Mouse (Mus musculus): Measurements from ENCODE around the gene Cdkn1b. TPM values are rescaled to one million over a fixed set of nuclear protein-coding genes. Genes with fewer than 3 reads are reported as not detected.

Cdkn1b gene
- polyA plus RNA-seq, 1 experiment from 2014 or later = 21.7 TPM

GRCm38 (mm10) chr6:134926338-134926705, 6.1 kb downstream of the Cdkn1b start:
- Histone ChIP-seq H3K27me3 (ENCODE audit: control insufficient read depth, insufficient read depth, low read depth, low read length) (no peaks in the 10 kb centered on the region), H3K4me3 (ENCODE audit: low read length) (peak overlapping the region; percentile 59), H3K36me3 (ENCODE audit: control insufficient read depth, insufficient read depth, low read length) (0 out of 2 replicates have a peak, but pooled peaks cover 6% of the 10 kb centered on the region), H3K27ac (ENCODE audit: low read length) (peak overlapping the region; percentile 99), H3K9me3 (ENCODE audit: control insufficient read depth, low read length) (no peaks in the 10 kb centered on the region), H3K4me2 (ENCODE audit: low read depth, low read length) (peak overlapping the region; percentile 87), H3K9ac (ENCODE audit: low read length) (peak overlapping the region; percentile 92), H3K4me1 (replicated peaks; ENCODE audit: control insufficient read depth, insufficient read depth, low read length) (peaks cover 35% of the 10 kb centered on the region)
- 47% methylated on average over 3 of the region's 3 CpGs for WGBS
- no peak for ATAC-seq (ENCODE audit: low read depth)

- Histone ChIP-seq H3K4me1 (replicated peaks; ENCODE audit: control insufficient read depth, insufficient read depth, low read length) (peaks cover 36% of the 10 kb centered on the region), H3K27me3 (ENCODE audit: control insufficient read depth, insufficient read depth, low read depth, low read length) (no peaks in the 10 kb centered on the region), H3K9ac (ENCODE audit: low read length) (peak overlapping the region; percentile 92), H3K4me2 (ENCODE audit: low read depth, low read length) (peak overlapping the region; percentile 87), H3K36me3 (ENCODE audit: control insufficient read depth, insufficient read depth, low read length) (0 out of 2 replicates have a peak, but pooled peaks cover 6% of the 10 kb centered on the region), H3K9me3 (ENCODE audit: control insufficient read depth, low read length) (no peaks in the 10 kb centered on the region), H3K4me3 (ENCODE audit: low read length) (peak overlapping the region; percentile 59), H3K27ac (ENCODE audit: low read length) (peak overlapping the region; percentile 99)
- peak; percentile 16 for ATAC-seq (ENCODE audit: low read depth)
- WGBS = under 1% methylated on average over 63 of the region's 63 CpGs
Measured at GRCm38 (mm10) chr6:134926803-134927594, 6.8 kb downstream of the Cdkn1b start.

GRCm38 (mm10) chr6:134927595-134928095, 7.4 kb downstream of the Cdkn1b start:
- no peaks in the 10 kb centered on the region for H3K27me3 ChIP-seq (ENCODE audit: control insufficient read depth, insufficient read depth, low read depth, low read length)
- no peaks in the 10 kb centered on the region for H3K9me3 ChIP-seq (ENCODE audit: control insufficient read depth, low read length)
- H3K4me2 ChIP-seq (ENCODE audit: low read depth, low read length) = peak overlapping the region; percentile 87
- ATAC-seq (ENCODE audit: low read depth) = peak; percentile 4
- peak overlapping the region; percentile 99 for H3K27ac ChIP-seq (ENCODE audit: low read length)
- peak overlapping the region; percentile 92 for H3K9ac ChIP-seq (ENCODE audit: low read length)
- 0 out of 2 replicates have a peak, but pooled peaks cover 6% of the 10 kb centered on the region for H3K36me3 ChIP-seq (ENCODE audit: control insufficient read depth, insufficient read depth, low read length)
- WGBS = 2% methylated on average over 13 of the region's 13 CpGs
- peaks cover 33% of the 10 kb centered on the region for H3K4me1 ChIP-seq (replicated peaks; ENCODE audit: control insufficient read depth, insufficient read depth, low read length)
- peak overlapping the region; percentile 59 for H3K4me3 ChIP-seq (ENCODE audit: low read length)

- H3K4me1 ChIP-seq (replicated peaks; ENCODE audit: control insufficient read depth, insufficient read depth, low read length) = peaks cover 29% of the 10 kb centered on the region
- peak; percentile 94 for ATAC-seq (ENCODE audit: low read depth)
- WGBS = under 1% methylated on average over 63 of the region's 63 CpGs
Measured at GRCm38 (mm10) chr6:134928096-134928888, 8.1 kb downstream of the Cdkn1b start.

GRCm38 (mm10) chr6:134928889-134929310, 8.7 kb downstream of the Cdkn1b start:
- peaks cover 24% of the 10 kb centered on the region for H3K4me1 ChIP-seq (replicated peaks; ENCODE audit: control insufficient read depth, insufficient read depth, low read length)
- peak overlapping the region; percentile 76 for H3K9ac ChIP-seq (ENCODE audit: low read length)
- peak; percentile 35 for ATAC-seq (ENCODE audit: low read depth)
- WGBS = 0% methylated on average over 15 of the region's 15 CpGs
- no peaks in the 10 kb centered on the region for H3K9me3 ChIP-seq (ENCODE audit: control insufficient read depth, low read length)
- H3K36me3 ChIP-seq (ENCODE audit: control insufficient read depth, insufficient read depth, low read length) = no peaks in the 10 kb centered on the region
- peak overlapping the region; percentile 99 for H3K27ac ChIP-seq (ENCODE audit: low read length)
- H3K4me3 ChIP-seq (ENCODE audit: low read length) = peak overlapping the region; percentile 59
- H3K4me2 ChIP-seq (ENCODE audit: low read depth, low read length) = peak overlapping the region; percentile 87
- no peaks in the 10 kb centered on the region for H3K27me3 ChIP-seq (ENCODE audit: control insufficient read depth, insufficient read depth, low read depth, low read length)

More at GRCm38 (mm10) chr6:134928096-134928888, 8.1 kb downstream of the Cdkn1b start:
- peak overlapping the region; percentile 59 for H3K4me3 ChIP-seq (ENCODE audit: low read length)
- H3K27me3 ChIP-seq (ENCODE audit: control insufficient read depth, insufficient read depth, low read depth, low read length) = no peaks in the 10 kb centered on the region
- 0 out of 2 replicates have a peak, but pooled peaks cover 4% of the 10 kb centered on the region for H3K36me3 ChIP-seq (ENCODE audit: control insufficient read depth, insufficient read depth, low read length)
- H3K9ac ChIP-seq (ENCODE audit: low read length) = peak overlapping the region; percentile 92
- peak overlapping the region; percentile 99 for H3K27ac ChIP-seq (ENCODE audit: low read length)
- H3K9me3 ChIP-seq (ENCODE audit: control insufficient read depth, low read length) = no peaks in the 10 kb centered on the region
- peak overlapping the region; percentile 87 for H3K4me2 ChIP-seq (ENCODE audit: low read depth, low read length)

- H3K4me3 ChIP-seq (ENCODE audit: low read length) = peak overlapping the region; percentile 37
- ATAC-seq (ENCODE audit: low read depth) = no peak
- peaks cover 24% of the 10 kb centered on the region for H3K4me1 ChIP-seq (replicated peaks; ENCODE audit: control insufficient read depth, insufficient read depth, low read length)
- H3K36me3 ChIP-seq (ENCODE audit: control insufficient read depth, insufficient read depth, low read length) = no peaks in the 10 kb centered on the region
- WGBS = 24% methylated on average over 4 of the region's 4 CpGs
- H3K4me2 ChIP-seq (ENCODE audit: low read depth, low read length) = peak overlapping the region; percentile 87
- no peaks in the 10 kb centered on the region for H3K27me3 ChIP-seq (ENCODE audit: control insufficient read depth, insufficient read depth, low read depth, low read length)
- H3K9ac ChIP-seq (ENCODE audit: low read length) = peak overlapping the region; percentile 58
- 0 out of 2 replicates have a peak overlapping the region, but pooled peaks have one; percentile 7 for H3K27ac ChIP-seq (ENCODE audit: low read length)
- H3K9me3 ChIP-seq (ENCODE audit: control insufficient read depth, low read length) = no peaks in the 10 kb centered on the region
Measured at GRCm38 (mm10) chr6:134929926-134930325, 9.7 kb downstream of the Cdkn1b start.

GRCm38 (mm10) chr6:134930383-134930782, 10.2 kb downstream of the Cdkn1b start:
- Histone ChIP-seq H3K27me3 (ENCODE audit: control insufficient read depth, insufficient read depth, low read depth, low read length) (no peaks in the 10 kb centered on the region), H3K9me3 (ENCODE audit: control insufficient read depth, low read length) (no peaks in the 10 kb centered on the region), H3K27ac (ENCODE audit: low read length) (no peak overlapping the region), H3K4me2 (ENCODE audit: low read depth, low read length) (peak overlapping the region; percentile 87), H3K4me1 (replicated peaks; ENCODE audit: control insufficient read depth, insufficient read depth, low read length) (peaks cover 22% of the 10 kb centered on the region), H3K4me3 (ENCODE audit: low read length) (peak overlapping the region; percentile 37), H3K36me3 (ENCODE audit: control insufficient read depth, insufficient read depth, low read length) (no peaks in the 10 kb centered on the region), H3K9ac (ENCODE audit: low read length) (peak overlapping the region; percentile 58)
- WGBS = 66% methylated on average over 7 of the region's 7 CpGs
- ATAC-seq (ENCODE audit: low read depth) = no peak

- WGBS = 75% methylated on average over 3 of the region's 3 CpGs
- ATAC-seq (ENCODE audit: low read depth) = no peak
- Histone ChIP-seq H3K4me3 (ENCODE audit: low read length) (no peak overlapping the region), H3K36me3 (ENCODE audit: control insufficient read depth, insufficient read depth, low read length) (no peaks in the 10 kb centered on the region), H3K4me2 (ENCODE audit: low read depth, low read length) (peak overlapping the region; percentile 87; the same call in 1 of the 2 replicates), H3K9ac (ENCODE audit: low read length) (no peak overlapping the region), H3K27me3 (ENCODE audit: control insufficient read depth, insufficient read depth, low read depth, low read length) (no peaks in the 10 kb centered on the region), H3K27ac (ENCODE audit: low read length) (no peak overlapping the region), H3K9me3 (ENCODE audit: control insufficient read depth, low read length) (no peaks in the 10 kb centered on the region), H3K4me1 (replicated peaks; ENCODE audit: control insufficient read depth, insufficient read depth, low read length) (peaks cover 18% of the 10 kb centered on the region)
Measured at GRCm38 (mm10) chr6:134931146-134931545, 10.9 kb downstream of the Cdkn1b start.

All from lung, embryonic 16.5 days (tissue).